Mouse (Mus musculus): ENCODE results near the gene Mcoln2. TPM values are rescaled to one million over a fixed set of nuclear protein-coding genes. Genes with fewer than 3 reads are reported as not detected.

The Mcoln2 gene
- polyA plus RNA-seq, 1 experiment from 2014 or later: 0.49 TPM

DNA sequence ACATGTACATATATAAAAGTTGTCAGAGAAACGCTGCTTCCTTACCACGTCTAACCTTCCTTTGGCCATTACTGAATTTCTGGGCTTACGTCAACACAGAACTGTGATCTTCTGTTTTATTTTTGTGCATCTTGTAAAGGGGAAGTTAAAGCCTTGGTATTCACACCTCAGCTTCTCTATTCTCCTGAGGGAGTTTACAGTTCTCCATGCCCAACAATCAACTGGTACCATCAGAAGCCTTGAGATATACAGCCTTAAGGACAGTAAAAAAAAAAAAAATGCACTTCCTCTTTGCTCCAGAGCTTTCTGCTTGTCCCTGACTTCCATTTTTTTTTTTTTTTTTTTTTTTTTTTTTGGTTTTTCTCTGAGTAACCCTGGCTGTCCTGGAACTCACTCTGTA is 66.9 kb downstream of the Mcoln2 start:
- Histone ChIP-seq H3K4me1 (ENCODE audit: control insufficient read depth, insufficient read depth, low read length) (no peaks in the 10 kb centered on the region), H3K36me3 (ENCODE audit: control insufficient read depth, insufficient read depth, low read length) (no peaks in the 10 kb centered on the region), H3K27ac (ENCODE audit: low read depth, low read length) (no peak overlapping the region), H3K4me3 (ENCODE audit: low read depth, low read length) (no peak overlapping the region), H3K9me3 (ENCODE audit: control insufficient read depth, low read length) (no peaks in the 10 kb centered on the region), H3K27me3 (ENCODE audit: control insufficient read depth, insufficient read depth, low read length) (peaks cover 13% of the 10 kb centered on the region), H3K4me2 (ENCODE audit: low read depth) (no peak overlapping the region), H3K9ac (ENCODE audit: low read length) (no peak overlapping the region)
- WGBS: 96% methylated on average over 3 of the region's 3 CpGs
- ATAC-seq (ENCODE audit: insufficient read depth, low FRiP score, low TSS enrichment) (no peak), DNase-seq (ENCODE audit: low spot score) (no peak)

DNA sequence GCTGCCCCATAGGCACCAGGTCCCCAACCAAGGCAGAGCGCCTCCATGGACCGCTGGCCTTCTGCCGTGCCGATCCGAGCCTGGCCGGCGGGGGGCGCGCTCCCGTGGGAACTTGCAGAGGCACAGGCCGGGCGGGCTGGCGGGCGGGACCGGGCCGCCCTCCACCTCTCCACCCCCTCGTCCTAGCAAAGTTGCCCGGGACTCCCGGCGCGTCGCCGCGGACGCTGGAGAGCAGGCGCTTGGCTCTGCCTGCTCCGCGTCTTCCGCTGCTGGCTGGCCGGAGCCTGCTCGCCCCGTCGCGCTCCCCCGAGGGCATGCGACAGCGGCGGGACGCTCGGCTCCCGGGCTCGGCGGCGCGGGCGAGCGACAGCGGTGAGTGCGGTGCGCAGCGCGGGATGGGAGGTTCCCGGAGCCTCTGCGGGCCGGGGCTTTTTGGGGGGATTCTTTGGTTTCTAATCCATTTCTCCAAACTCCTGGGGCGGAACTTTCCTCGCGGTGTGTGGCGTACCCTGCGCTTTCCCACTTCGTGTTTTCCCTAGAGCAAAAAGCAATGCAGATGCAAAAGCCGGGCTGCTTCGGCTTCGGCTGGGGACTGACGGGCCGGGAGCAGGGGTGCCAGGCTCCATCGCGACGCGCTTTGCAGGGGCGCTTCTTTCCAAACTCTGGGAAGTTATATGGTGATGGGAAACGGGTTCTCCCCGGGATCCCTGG is 71.3 kb downstream of the Mcoln2 start, which contains the start of gene Lpar3:
Lpar3 (plus strand) TSS at position 188 of the 711 bp plus-strand sequence.
- Histone ChIP-seq H3K9me3 (ENCODE audit: control insufficient read depth, low read length) (no peaks in the 10 kb centered on the region), H3K36me3 (ENCODE audit: control insufficient read depth, insufficient read depth, low read length) (no peaks in the 10 kb centered on the region), H3K27me3 (ENCODE audit: control insufficient read depth, insufficient read depth, low read length) (peaks cover 19% of the 10 kb centered on the region), H3K4me3 (ENCODE audit: low read depth, low read length) (peak within 1 kb of the TSS; percentile 46), H3K9ac (ENCODE audit: low read length) (peak within 1 kb of the TSS; percentile 59), H3K4me2 (ENCODE audit: low read depth) (peak within 1 kb of the TSS; percentile 83), H3K27ac (ENCODE audit: low read depth, low read length) (no peak within 1 kb of the TSS), H3K4me1 (ENCODE audit: control insufficient read depth, insufficient read depth, low read length) (no peaks in the 10 kb centered on the region)
- DNase-seq (ENCODE audit: low spot score): peak; percentile 80
- ATAC-seq (ENCODE audit: insufficient read depth, low FRiP score, low TSS enrichment): peak; percentile 95
- WGBS: under 1% methylated on average over 73 of the region's 73 CpGs

GRCm38 (mm10) chr3:146224271-146224670 is 74.6 kb downstream of the Mcoln2 start:
- WGBS: 76% methylated on average over 4 of the region's 4 CpGs

DNA sequence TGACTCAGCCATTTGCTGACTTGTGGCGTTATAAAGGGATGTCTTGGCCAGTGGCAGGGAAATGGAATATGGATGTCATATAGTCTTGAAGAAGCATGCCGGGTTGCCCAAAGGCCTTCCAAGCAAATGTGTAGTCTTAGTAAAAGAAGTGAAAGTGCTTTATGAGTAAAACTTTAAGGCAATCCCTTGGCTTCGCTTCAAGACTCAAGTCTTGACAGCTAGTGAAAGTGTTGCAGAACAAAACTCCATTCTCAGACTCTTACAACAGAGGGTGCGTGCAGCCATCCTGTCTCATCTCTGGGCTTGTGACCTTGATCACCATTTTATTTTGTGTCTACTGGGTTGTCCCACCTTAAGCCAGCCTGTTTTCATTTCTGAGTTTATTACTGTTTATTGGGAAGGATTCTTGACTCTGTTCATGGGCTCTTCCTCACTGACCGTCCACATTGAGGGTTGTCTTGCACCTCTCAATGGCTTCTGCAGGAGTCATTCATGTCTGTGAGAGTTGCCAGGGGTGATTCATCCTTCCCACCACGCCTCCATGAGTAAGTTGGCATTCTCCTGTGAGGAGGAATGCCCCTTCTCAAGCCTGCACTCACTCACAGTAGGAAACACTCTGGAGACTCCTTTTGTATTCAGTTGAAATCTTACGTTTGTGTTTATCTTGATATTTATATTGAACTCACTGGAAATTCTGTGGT is 75.6 kb downstream of the Mcoln2 start:
- no peak overlapping the region for H3K27ac ChIP-seq (ENCODE audit: low read depth, low read length)
- no peak overlapping the region for H3K4me2 ChIP-seq (ENCODE audit: low read depth)
- 76% methylated on average over 7 of the region's 7 CpGs for WGBS
- no peaks in the 10 kb centered on the region for H3K4me1 ChIP-seq (ENCODE audit: control insufficient read depth, insufficient read depth, low read length)
- ATAC-seq (ENCODE audit: insufficient read depth, low FRiP score, low TSS enrichment): no peak
- no peaks in the 10 kb centered on the region for H3K36me3 ChIP-seq (ENCODE audit: control insufficient read depth, insufficient read depth, low read length)
- H3K9ac ChIP-seq (ENCODE audit: low read length): no peak overlapping the region
- no peaks in the 10 kb centered on the region for H3K9me3 ChIP-seq (ENCODE audit: control insufficient read depth, low read length)
- DNase-seq (ENCODE audit: low spot score): no peak
- H3K27me3 ChIP-seq (ENCODE audit: control insufficient read depth, insufficient read depth, low read length): peaks cover 19% of the 10 kb centered on the region
- H3K4me3 ChIP-seq (ENCODE audit: low read depth, low read length): no peak overlapping the region

More at GRCm38 (mm10) chr3:146224271-146224670, 74.6 kb downstream of the Mcoln2 start:
- Histone ChIP-seq H3K9ac (ENCODE audit: low read length) (no peak overlapping the region), H3K27ac (ENCODE audit: low read depth, low read length) (no peak overlapping the region), H3K4me3 (ENCODE audit: low read depth, low read length) (no peak overlapping the region), H3K27me3 (ENCODE audit: control insufficient read depth, insufficient read depth, low read length) (peaks cover 19% of the 10 kb centered on the region), H3K4me2 (ENCODE audit: low read depth) (no peak overlapping the region), H3K9me3 (ENCODE audit: control insufficient read depth, low read length) (no peaks in the 10 kb centered on the region), H3K4me1 (ENCODE audit: control insufficient read depth, insufficient read depth, low read length) (no peaks in the 10 kb centered on the region), H3K36me3 (ENCODE audit: control insufficient read depth, insufficient read depth, low read length) (no peaks in the 10 kb centered on the region)
- no peak for DNase-seq (ENCODE audit: low spot score)
- ATAC-seq (ENCODE audit: insufficient read depth, low FRiP score, low TSS enrichment): no peak

GRCm38 (mm10) chr3:146227427-146227826 is 77.8 kb downstream of the Mcoln2 start:
- Histone ChIP-seq H3K4me3 (ENCODE audit: low read depth, low read length) (no peak overlapping the region), H3K4me2 (ENCODE audit: low read depth) (no peak overlapping the region), H3K4me1 (ENCODE audit: control insufficient read depth, insufficient read depth, low read length) (no peaks in the 10 kb centered on the region), H3K36me3 (ENCODE audit: control insufficient read depth, insufficient read depth, low read length) (no peaks in the 10 kb centered on the region), H3K9me3 (ENCODE audit: control insufficient read depth, low read length) (no peaks in the 10 kb centered on the region), H3K9ac (ENCODE audit: low read length) (no peak overlapping the region), H3K27ac (ENCODE audit: low read depth, low read length) (no peak overlapping the region), H3K27me3 (ENCODE audit: control insufficient read depth, insufficient read depth, low read length) (no peaks in the 10 kb centered on the region)
- ATAC-seq (ENCODE audit: insufficient read depth, low FRiP score, low TSS enrichment) (no peak), DNase-seq (ENCODE audit: low spot score) (no peak)
- WGBS: 52% methylated on average over 3 of the region's 3 CpGs

DNA sequence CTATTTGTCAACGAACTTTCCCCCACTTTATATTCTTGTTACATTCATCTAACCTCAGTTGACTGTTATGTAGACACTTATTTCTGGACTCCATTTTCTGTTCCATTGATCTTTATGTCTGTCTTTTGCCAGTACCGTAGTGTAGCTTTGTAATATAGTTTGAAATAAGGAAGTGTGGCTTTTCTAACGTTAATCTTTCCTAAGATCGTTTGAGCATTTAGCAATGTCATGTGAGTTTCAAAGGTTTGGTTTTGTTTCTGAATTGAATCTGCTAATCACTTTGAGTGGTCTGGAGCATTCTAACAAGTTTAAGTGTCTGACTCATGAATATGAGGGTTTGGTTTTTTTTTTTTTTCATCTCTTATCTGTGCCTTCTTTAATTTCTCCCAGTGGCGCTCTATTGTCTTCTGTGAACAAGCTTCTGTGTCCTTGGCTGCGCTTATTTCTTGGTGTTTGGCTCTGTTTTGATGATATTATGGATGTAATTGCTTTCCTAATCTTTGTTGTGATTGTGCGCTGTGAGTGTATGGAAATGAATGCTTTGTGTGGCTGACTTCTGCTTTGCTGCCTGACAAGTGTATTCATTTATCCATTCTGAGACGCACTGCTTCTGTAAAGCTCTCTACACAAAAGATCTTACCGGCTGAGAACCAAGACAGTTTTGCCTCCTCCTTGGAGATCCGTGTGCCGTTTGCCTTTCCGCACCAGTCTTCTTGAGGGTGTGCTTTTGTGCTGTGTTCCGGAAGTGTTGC is 79.1 kb downstream of the Mcoln2 start:
- H3K4me1 ChIP-seq (ENCODE audit: control insufficient read depth, insufficient read depth, low read length): no peaks in the 10 kb centered on the region
- H3K9me3 ChIP-seq (ENCODE audit: control insufficient read depth, low read length): no peaks in the 10 kb centered on the region
- ATAC-seq (ENCODE audit: insufficient read depth, low FRiP score, low TSS enrichment) (no peak), DNase-seq (ENCODE audit: low spot score) (no peak)
- no peak overlapping the region for H3K9ac ChIP-seq (ENCODE audit: low read length)
- H3K4me2 ChIP-seq (ENCODE audit: low read depth): no peak overlapping the region
- no peaks in the 10 kb centered on the region for H3K27me3 ChIP-seq (ENCODE audit: control insufficient read depth, insufficient read depth, low read length)
- no peaks in the 10 kb centered on the region for H3K36me3 ChIP-seq (ENCODE audit: control insufficient read depth, insufficient read depth, low read length)
- no peak overlapping the region for H3K4me3 ChIP-seq (ENCODE audit: low read depth, low read length)
- no peak overlapping the region for H3K27ac ChIP-seq (ENCODE audit: low read depth, low read length)
- WGBS: 75% methylated on average over 13 of the region's 13 CpGs

GRCm38 (mm10) chr3:146232708-146233107 is 83.1 kb downstream of the Mcoln2 start:
- no peak for DNase-seq (ENCODE audit: low spot score)
- Histone ChIP-seq H3K9ac (ENCODE audit: low read length) (no peak overlapping the region), H3K36me3 (ENCODE audit: control insufficient read depth, insufficient read depth, low read length) (no peaks in the 10 kb centered on the region), H3K4me1 (ENCODE audit: control insufficient read depth, insufficient read depth, low read length) (no peaks in the 10 kb centered on the region), H3K4me2 (ENCODE audit: low read depth) (no peak overlapping the region), H3K4me3 (ENCODE audit: low read depth, low read length) (no peak overlapping the region), H3K9me3 (ENCODE audit: control insufficient read depth, low read length) (no peaks in the 10 kb centered on the region), H3K27me3 (ENCODE audit: control insufficient read depth, insufficient read depth, low read length) (no peaks in the 10 kb centered on the region), H3K27ac (ENCODE audit: low read depth, low read length) (no peak overlapping the region)
- ATAC-seq (ENCODE audit: insufficient read depth, low FRiP score, low TSS enrichment): no peak
- WGBS: 67% methylated on average over 7 of the region's 7 CpGs

GRCm38 (mm10) chr3:146233741-146234140 is 84.1 kb downstream of the Mcoln2 start:
- Histone ChIP-seq H3K9ac (ENCODE audit: low read length) (no peak overlapping the region), H3K4me3 (ENCODE audit: low read depth, low read length) (no peak overlapping the region), H3K27ac (ENCODE audit: low read depth, low read length) (no peak overlapping the region), H3K4me2 (ENCODE audit: low read depth) (no peak overlapping the region), H3K27me3 (ENCODE audit: control insufficient read depth, insufficient read depth, low read length) (no peaks in the 10 kb centered on the region), H3K36me3 (ENCODE audit: control insufficient read depth, insufficient read depth, low read length) (no peaks in the 10 kb centered on the region), H3K9me3 (ENCODE audit: control insufficient read depth, low read length) (no peaks in the 10 kb centered on the region), H3K4me1 (ENCODE audit: control insufficient read depth, insufficient read depth, low read length) (no peaks in the 10 kb centered on the region)
- ATAC-seq (ENCODE audit: insufficient read depth, low FRiP score, low TSS enrichment) (no peak), DNase-seq (ENCODE audit: low spot score) (no peak)
- WGBS: 67% methylated on average over 4 of the region's 4 CpGs

Measured in neural tube, embryonic 11.5 days (tissue).